Mouse (Mus musculus): ENCODE measurements around the gene Heyl.

GRCm38 (mm10) chr4:123236431-123237031 lies 3.2 kb downstream of the Heyl start:
- TF ChIP-seq POLR2A (IDR thresholded peaks at IDR 0.05; ENCODE audit: extremely low read depth, insufficient read depth, low read length) (no peak), CTCF (IDR thresholded peaks at IDR 0.05; ENCODE audit: low read depth, low read length) (no peak)
